Mouse (Mus musculus) heart, embryonic 12.5 days (tissue): ENCODE data around the gene Tmub2. TPM values are rescaled to one million over a fixed set of nuclear protein-coding genes. Genes with fewer than 3 reads are reported as not detected.
"Not testable (repeated sequence)": the region's sequence is repeated elsewhere in the genome, so short reads cannot be mapped to it uniquely, and the experiment has no call there.

Experiments used
- ATAC-seq: fragments of 200-750 bp; cut with Nextera tagmentation; 2 replicates; pipeline ENCODE4 v1.8.0; 2017; ENCODE audit warnings: moderate TSS enrichment, moderate library complexity; ENCODE audit not compliant: insufficient number of reproducible peaks, low FRiP score
- H3K27ac ChIP-seq: fragments of 300-500 bp; sonication (generic); 2 replicates; pipeline ENCODE4 v1.5.1; 2016; ENCODE audit warnings: mild to moderate bottlenecking, moderate library complexity; ENCODE audit not compliant: poor library complexity, severe bottlenecking
- H3K27me3 ChIP-seq: fragments of 300-500 bp; sonication (generic); replicated peaks from 2 replicates; pipeline ENCODE4 v1.6.1; 2016; ENCODE audit warnings: mild to moderate bottlenecking, moderate library complexity
- H3K36me3 ChIP-seq: fragments of 300-500 bp; sonication (generic); 2 replicates; pipeline ENCODE4 v1.6.1; 2016; ENCODE audit warnings: mild to moderate bottlenecking, moderate library complexity
- H3K4me1 ChIP-seq: fragments of 300-500 bp; sonication (generic); replicated peaks from 2 replicates; pipeline ENCODE4 v1.6.1; 2016; ENCODE audit warnings: mild to moderate bottlenecking
- H3K4me2 ChIP-seq: fragments of 300-500 bp; sonication (generic); 2 replicates; pipeline ENCODE4 v1.6.1; 2016; ENCODE audit warnings: mild to moderate bottlenecking, moderate library complexity
- H3K4me3 ChIP-seq: fragments of 300-500 bp; sonication (generic); 2 replicates; pipeline ENCODE4 v1.5.1; 2016; ENCODE audit warnings: mild to moderate bottlenecking
- H3K9ac ChIP-seq: fragments of 300-500 bp; sonication (generic); 2 replicates; pipeline ENCODE4 v1.6.1; 2016; ENCODE audit warnings: mild to moderate bottlenecking, moderate library complexity
- H3K9me3 ChIP-seq: fragments of 300-500 bp; sonication (generic); replicated peaks from 2 replicates; pipeline ENCODE4 v1.6.1; 2016; ENCODE audit warnings: mild to moderate bottlenecking, moderate library complexity
- WGBS: fragments of 180-500 bp; shearing (Covaris S2); methylation state at CpG from one replicate; pipeline ENCODE4 v1.1.7; 2016; 5-methylcytosine and 5-hydroxymethylcytosine counted together
- polyA plus RNA-seq: library from polyadenylated mRNA; unstranded; fragments of >200 nt; fragmentation: Nextera tagmentation; extraction: Ambion mirVana; gene quantifications from 2 replicates; pipeline ENCODE4 v1.2.1, GENCODE M21; 2016

Gene Tmub2
- polyA plus RNA-seq, 1 experiment from 2014 or later, result 35.7 TPM

DNA sequence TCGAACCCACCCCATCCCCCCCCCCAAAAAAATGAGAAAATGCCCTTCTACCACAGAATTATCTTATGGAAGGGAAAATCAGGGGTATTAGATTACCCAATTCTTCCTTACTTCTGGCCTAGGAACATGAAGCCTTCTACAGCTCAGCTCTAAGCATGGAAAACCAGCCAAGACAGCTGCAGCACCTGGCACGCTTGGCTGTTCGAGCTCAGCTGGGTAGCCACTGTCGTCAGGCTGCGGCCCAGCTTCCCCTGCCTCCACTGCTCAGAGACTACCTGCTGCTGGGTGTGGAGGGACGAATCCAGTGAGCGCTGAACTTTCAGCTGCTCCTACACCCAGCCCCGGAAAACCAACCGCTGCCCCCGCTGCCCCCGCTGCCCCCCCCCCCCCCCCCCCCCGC, 7.0 kb upstream of the Tmub2 start:
- no peak overlapping the region for H3K27ac ChIP-seq
- 0 out of 2 replicates have a peak, but pooled peaks cover 7% of the 10 kb centered on the region for H3K27me3 ChIP-seq
- 76% methylated on average over 7 of the region's 12 CpGs for WGBS
- ATAC-seq, result no peak
- H3K4me2 ChIP-seq, result no peak overlapping the region
- H3K9ac ChIP-seq, result no peak overlapping the region
- no peak overlapping the region for H3K4me3 ChIP-seq
- H3K4me1 ChIP-seq, result peaks cover 11% of the 10 kb centered on the region
- H3K36me3 ChIP-seq, result no peaks in the 10 kb centered on the region
- no peaks in the 10 kb centered on the region for H3K9me3 ChIP-seq

DNA sequence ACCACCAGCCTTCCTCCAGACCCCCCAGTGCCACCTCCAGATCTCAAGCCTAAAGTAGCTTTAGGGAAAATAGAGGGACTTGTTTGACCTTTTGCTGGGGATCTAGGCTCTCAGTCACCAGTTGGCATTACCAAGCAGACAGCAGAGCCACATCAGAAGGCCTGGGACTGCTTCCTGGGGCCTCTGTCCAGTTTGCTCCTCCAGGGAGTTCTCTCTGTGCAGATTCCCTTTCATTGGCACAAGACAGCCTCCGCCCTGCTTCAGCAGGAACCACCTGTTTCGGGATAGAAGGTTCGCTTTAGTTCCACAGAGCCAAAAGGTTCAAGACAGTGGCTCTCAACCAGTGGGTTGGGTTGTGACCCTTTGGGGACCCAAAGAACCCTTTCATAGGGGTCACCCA, 5.1 kb upstream of the Tmub2 start:
- Histone ChIP-seq H3K4me1 (peaks cover 11% of the 10 kb centered on the region), H3K9me3 (no peaks in the 10 kb centered on the region), H3K4me3 (no peak overlapping the region), H3K9ac (no peak overlapping the region), H3K36me3 (no peaks in the 10 kb centered on the region), H3K27me3 (0 out of 2 replicates have a peak, but pooled peaks cover 7% of the 10 kb centered on the region), H3K27ac (no peak overlapping the region), H3K4me2 (no peak overlapping the region)
- 85% methylated on average over 3 of the region's 3 CpGs for WGBS
- ATAC-seq, result no peak

DNA sequence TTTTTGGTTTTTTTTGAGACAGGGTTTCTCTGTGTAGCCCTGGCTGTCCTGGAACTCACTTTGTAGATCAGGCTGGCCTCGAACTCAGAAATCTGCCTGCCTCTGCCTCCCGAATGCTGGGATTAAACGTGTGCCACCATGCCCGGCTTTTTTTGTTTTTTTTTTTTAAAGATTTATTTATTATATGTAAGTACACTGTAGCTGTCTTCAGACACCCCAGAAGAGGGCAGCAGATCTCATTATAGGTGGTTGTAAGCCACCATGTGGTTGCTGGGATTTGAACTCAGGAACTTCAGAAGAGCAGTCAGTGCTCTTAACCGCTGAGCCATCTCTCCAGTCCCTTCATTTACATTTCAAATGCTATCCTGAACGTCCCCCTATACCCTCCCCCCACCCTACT, 4.5 kb upstream of the Tmub2 start:
- WGBS, result 66% methylated on average over 6 of the region's 6 CpGs
- H3K9ac ChIP-seq, H3K36me3 ChIP-seq, ATAC-seq, H3K27ac ChIP-seq, H3K9me3 ChIP-seq, H3K4me2 ChIP-seq, H3K27me3 ChIP-seq, H3K4me3 ChIP-seq: not testable (repeated sequence)
- peaks cover 11% of the 10 kb centered on the region for H3K4me1 ChIP-seq

DNA sequence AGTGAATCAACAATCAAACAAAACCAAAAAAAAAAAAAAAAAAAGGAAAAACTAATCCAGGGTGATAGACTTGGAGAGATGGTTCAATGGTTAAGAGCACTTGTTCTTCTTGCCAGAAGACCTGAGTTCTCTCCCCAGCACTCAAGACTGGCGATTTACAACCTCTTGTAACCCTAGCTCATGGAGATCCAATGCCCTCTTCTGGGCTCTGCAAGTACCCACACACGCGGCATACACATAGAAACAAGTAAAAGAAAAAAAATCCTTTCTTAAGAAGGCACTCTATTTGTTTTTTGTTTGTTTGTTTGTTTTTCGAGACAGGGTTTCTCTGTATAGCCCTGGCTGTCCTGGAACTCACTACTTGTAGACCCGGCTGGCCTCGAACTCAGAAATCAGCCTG, 809 bp upstream of the Tmub2 start:
- peaks cover 17% of the 10 kb centered on the region for H3K36me3 ChIP-seq
- no peaks in the 10 kb centered on the region for H3K27me3 ChIP-seq
- 79% methylated on average over 6 of the region's 6 CpGs for WGBS
- no peak overlapping the region for H3K27ac ChIP-seq
- H3K9ac ChIP-seq, result 0 out of 2 replicates have a peak overlapping the region, but pooled peaks have one; percentile 18
- H3K9me3 ChIP-seq, result no peaks in the 10 kb centered on the region
- peaks cover 13% of the 10 kb centered on the region for H3K4me1 ChIP-seq
- peak overlapping the region; percentile 85 for H3K4me2 ChIP-seq
- peak overlapping the region; percentile 96 for H3K4me3 ChIP-seq
- ATAC-seq, result no peak

DNA sequence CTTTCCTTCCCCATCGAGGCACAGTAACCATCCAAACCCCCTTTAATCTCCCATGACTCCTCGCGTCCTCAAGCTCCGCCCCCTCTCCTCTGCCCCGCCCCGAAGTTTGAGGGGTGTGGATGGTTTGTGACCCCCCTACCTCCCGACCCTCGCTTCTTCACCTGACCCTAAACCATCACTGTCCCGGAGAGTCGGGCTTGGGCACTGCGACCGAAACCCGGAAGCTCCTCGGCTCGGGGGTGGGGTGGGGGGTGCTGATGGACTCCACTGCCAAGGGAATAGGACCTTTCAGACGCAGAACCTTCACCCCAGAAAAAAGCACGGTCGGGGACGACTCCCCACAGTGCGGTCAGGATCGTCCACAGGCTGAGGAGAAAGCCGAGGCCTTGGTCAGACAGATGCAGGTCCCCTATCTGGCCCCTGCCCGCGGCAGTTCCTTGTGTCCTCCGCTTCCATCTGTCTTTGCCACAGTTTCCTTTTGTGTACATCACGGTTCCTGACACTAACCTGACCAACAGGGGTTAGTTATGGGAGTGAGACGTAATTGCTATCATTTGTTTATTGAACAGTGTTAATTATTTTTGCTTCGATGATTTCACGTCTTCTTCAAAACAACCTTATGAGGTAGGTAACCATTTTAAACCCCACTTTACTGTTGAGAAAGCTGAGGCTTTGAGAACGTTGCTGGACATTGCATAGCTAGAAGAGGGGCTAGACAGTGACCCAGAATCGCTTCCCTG, 534 bp downstream of the Tmub2 start:
- Histone ChIP-seq H3K4me1 (peaks cover 13% of the 10 kb centered on the region), H3K36me3 (peaks cover 25% of the 10 kb centered on the region), H3K27ac (peak overlapping the region; percentile 78), H3K4me3 (peak overlapping the region; percentile 96), H3K27me3 (no peaks in the 10 kb centered on the region), H3K4me2 (peak overlapping the region; percentile 85), H3K9ac (peak overlapping the region; percentile 92), H3K9me3 (no peaks in the 10 kb centered on the region)
- ATAC-seq, result peak; percentile 60
- 3% methylated on average over 31 of the region's 31 CpGs for WGBS

DNA sequence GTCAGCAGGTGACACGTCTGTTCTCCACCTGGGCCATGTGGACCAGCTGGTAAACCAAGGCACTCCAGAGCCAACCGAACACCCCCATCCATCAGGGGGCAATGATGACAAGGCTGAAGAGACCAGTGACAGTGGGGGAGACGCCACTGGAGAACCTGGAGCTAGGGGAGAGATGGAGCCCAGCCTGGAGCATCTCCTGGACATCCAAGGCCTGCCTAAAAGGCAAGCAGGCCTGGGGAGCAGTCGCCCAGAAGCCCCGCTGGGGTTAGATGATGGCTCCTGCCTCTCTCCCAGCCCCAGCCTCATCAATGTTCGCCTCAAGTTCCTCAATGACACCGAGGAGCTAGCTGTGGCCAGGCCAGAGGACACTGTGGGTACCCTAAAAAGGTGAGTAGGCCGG, 2.8 kb downstream of the Tmub2 start:
- peaks cover 13% of the 10 kb centered on the region for H3K4me1 ChIP-seq
- no peaks in the 10 kb centered on the region for H3K27me3 ChIP-seq
- no peak overlapping the region for H3K4me3 ChIP-seq
- H3K4me2 ChIP-seq, result no peak overlapping the region
- H3K27ac ChIP-seq, result no peak overlapping the region
- no peak overlapping the region for H3K9ac ChIP-seq
- ATAC-seq, result no peak
- H3K9me3 ChIP-seq, result no peaks in the 10 kb centered on the region
- WGBS, result 88% methylated on average over 8 of the region's 8 CpGs
- H3K36me3 ChIP-seq, result peaks cover 47% of the 10 kb centered on the region

DNA sequence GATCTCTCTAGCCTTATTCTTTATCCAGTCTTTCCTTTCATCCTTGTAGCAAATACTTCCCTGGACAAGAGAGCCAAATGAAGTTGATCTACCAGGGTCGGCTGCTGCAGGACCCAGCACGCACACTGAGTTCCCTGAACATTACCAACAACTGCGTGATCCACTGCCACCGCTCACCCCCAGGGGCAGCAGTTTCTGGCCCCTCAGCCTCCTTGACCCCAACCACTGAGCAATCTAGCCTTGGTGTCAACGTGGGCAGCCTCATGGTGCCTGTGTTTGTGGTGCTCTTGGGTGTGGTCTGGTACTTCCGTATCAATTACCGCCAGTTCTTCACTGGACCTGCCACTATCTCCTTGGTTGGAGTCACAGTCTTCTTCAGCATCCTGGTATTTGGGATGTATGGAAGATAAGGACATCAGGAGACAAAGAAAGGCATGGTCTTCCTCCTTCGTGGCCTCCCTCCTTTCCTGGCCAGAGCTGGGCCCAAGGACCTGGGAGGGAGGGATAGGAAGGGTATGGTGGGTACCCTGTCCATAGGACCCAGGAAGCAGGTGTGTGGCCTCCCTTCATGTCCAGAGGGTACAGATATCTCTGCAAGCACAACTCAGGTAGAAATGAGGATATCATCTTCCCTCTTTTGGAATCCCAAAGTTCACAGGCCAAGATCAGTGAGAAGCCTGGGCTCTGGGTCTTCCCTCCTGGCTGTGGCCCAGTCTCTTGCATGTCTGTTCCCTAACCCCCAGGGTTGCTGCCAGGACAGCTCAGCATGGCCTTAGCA, 3.5 kb downstream of the Tmub2 start:
- no peak for ATAC-seq
- 74% methylated on average over 8 of the region's 8 CpGs for WGBS
- Histone ChIP-seq H3K9me3 (no peaks in the 10 kb centered on the region), H3K9ac (no peak overlapping the region), H3K4me1 (peaks cover 13% of the 10 kb centered on the region), H3K4me2 (no peak overlapping the region), H3K36me3 (peaks cover 54% of the 10 kb centered on the region), H3K4me3 (no peak overlapping the region), H3K27ac (no peak overlapping the region), H3K27me3 (no peaks in the 10 kb centered on the region)

DNA sequence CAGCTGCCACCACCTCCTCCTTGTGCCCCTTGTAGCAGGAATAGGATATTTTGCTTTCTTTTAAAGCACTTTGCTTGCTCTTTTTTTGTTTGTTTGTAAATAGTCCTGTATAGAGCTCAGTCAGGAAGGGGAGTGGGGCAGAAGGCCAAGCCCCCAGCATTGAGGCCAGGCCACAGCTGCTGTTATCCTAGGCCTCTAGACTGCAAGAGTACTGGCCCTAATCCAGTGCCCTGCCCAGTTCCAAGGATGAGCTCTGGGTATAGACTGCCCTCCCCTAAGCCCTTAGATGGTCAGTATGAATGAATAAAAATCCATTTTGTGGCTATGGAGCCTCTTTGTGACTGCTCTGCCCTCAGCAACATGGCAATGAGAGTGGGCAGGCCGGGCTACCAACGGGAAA, 4.2 kb downstream of the Tmub2 start:
- no peak overlapping the region for H3K4me3 ChIP-seq
- no peak overlapping the region for H3K9ac ChIP-seq
- H3K4me2 ChIP-seq, result no peak overlapping the region
- peaks cover 61% of the 10 kb centered on the region for H3K36me3 ChIP-seq
- no peaks in the 10 kb centered on the region for H3K9me3 ChIP-seq
- ATAC-seq, result no peak
- WGBS, result 82% methylated on average over 2 of the region's 2 CpGs
- H3K27me3 ChIP-seq, result no peaks in the 10 kb centered on the region
- H3K4me1 ChIP-seq, result peaks cover 13% of the 10 kb centered on the region
- H3K27ac ChIP-seq, result no peak overlapping the region

DNA sequence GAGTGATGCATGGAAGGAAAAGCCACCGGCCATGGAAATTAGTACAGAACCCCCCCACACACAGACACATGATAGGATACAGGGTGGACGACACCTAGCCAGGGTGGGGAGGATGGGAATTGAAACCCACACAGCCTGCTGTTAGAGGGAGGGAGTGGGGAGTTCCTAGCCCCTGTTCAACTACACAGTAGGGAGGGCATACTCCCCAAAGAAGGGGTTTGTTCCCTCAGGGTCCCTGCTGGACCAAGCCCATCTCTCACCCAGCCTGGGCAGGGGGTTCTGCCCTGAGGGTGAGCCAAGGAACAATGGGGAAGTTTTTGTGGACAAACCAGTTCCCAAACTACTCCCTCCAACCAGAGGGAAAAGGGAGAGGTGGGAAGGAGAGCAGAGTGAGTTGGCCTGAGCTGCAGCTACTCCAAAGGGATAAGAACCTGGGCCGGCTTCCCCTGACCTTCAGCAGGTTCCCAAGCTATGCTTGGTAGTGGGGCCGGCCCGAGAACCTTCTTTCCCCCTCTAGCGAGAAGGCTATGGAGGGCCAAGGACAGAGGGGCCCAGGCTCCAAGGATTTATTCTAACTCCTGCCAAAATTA, 4.9 kb downstream of the Tmub2 start:
- Histone ChIP-seq H3K36me3 (peaks cover 65% of the 10 kb centered on the region), H3K9me3 (no peaks in the 10 kb centered on the region), H3K9ac (no peak overlapping the region), H3K27me3 (no peaks in the 10 kb centered on the region), H3K27ac (no peak overlapping the region), H3K4me1 (peaks cover 17% of the 10 kb centered on the region), H3K4me3 (no peak overlapping the region), H3K4me2 (no peak overlapping the region)
- WGBS, result 59% methylated on average over 6 of the region's 6 CpGs
- no peak for ATAC-seq

DNA sequence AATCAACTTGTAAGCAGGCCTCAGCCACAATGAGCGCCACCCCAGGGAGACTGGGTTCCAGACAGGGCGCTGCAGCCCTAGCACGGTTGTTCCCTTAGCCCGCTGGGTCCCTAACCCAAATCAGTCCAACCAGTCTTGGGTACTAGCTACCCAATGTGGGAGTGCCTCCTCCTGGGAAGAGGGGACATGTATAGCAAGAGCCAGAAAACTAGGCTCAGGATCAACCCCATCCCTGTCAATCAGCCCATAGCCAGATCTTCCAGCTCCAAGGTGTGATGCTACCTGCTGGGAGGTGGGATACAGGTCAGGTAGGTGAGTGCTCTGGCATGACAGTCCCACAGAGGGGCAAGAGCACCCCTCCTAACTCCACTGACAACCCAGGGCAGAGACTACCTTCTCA, 5.4 kb downstream of the Tmub2 start:
- no peak overlapping the region for H3K4me2 ChIP-seq
- peaks cover 22% of the 10 kb centered on the region for H3K4me1 ChIP-seq
- no peaks in the 10 kb centered on the region for H3K9me3 ChIP-seq
- H3K27ac ChIP-seq, result no peak overlapping the region
- H3K27me3 ChIP-seq, result no peaks in the 10 kb centered on the region
- peaks cover 65% of the 10 kb centered on the region for H3K36me3 ChIP-seq
- 82% methylated on average over 4 of the region's 4 CpGs for WGBS
- no peak overlapping the region for H3K4me3 ChIP-seq
- no peak overlapping the region for H3K9ac ChIP-seq
- no peak for ATAC-seq

DNA sequence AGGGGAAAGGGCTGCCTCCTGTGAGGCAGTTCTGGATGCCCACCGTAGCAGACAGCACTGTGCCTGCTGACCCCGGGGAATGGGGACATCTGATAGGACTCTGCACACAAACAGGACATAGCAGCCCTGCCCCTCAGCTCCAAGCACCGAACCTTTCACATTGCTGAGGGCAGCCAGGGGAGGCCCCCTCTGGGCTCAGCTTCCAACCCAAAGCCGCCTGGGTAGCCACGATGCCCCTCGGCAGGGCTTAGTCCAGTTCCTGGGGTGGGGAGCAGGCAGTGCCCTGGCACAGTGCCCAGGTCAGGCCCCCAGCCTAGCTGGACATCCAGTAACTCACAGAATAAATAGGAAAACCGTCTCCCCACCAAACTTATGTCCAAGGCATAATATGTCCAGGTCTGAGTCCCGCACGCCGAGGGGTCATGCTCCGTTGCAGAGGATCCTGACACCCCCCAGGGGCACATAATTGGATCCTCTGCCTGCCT, 6.4 kb downstream of the Tmub2 start:
- 81% methylated on average over 11 of the region's 11 CpGs for WGBS

More for the DNA sequence above, 6.4 kb downstream of the Tmub2 start:
- Histone ChIP-seq H3K9ac (no peak overlapping the region), H3K9me3 (no peaks in the 10 kb centered on the region), H3K27me3 (no peaks in the 10 kb centered on the region), H3K27ac (no peak overlapping the region), H3K36me3 (peaks cover 65% of the 10 kb centered on the region), H3K4me1 (peaks cover 20% of the 10 kb centered on the region), H3K4me2 (no peak overlapping the region), H3K4me3 (no peak overlapping the region)
- ATAC-seq, result no peak
